Mouse (Mus musculus) heart, embryonic 11.5 days (tissue): ENCODE data around the gene Col27a1. TPM values are rescaled to one million over a fixed set of nuclear protein-coding genes. Genes with fewer than 3 reads are reported as not detected.
A peak's percentile ranks its signal among the peaks of the same experiment; 100 is the strongest.

Experiments
- ATAC-seq: fragments of 200-750 bp; cut with Nextera tagmentation; replicated peaks from 2 replicates; pipeline ENCODE4 v1.8.0; 2017; ENCODE audit warnings: moderate library complexity; ENCODE audit not compliant: insufficient number of reproducible peaks, low FRiP score, low TSS enrichment
- H3K27ac ChIP-seq: fragments of 300-500 bp; sonication (generic); 2 replicates; pipeline ENCODE4 v1.5.1; 2014; ENCODE audit warnings: mild to moderate bottlenecking, low read depth, low read length
- H3K27me3 ChIP-seq: fragments of 300-500 bp; sonication (generic); 2 replicates; pipeline ENCODE4 v1.6.1; 2014; ENCODE audit warnings: mild to moderate bottlenecking, low read length, mixed read lengths; ENCODE audit not compliant: control insufficient read depth, insufficient read depth
- H3K36me3 ChIP-seq: fragments of 300-500 bp; sonication (generic); 2 replicates; pipeline ENCODE4 v1.6.1; 2014; ENCODE audit warnings: mild to moderate bottlenecking, low read length, moderate library complexity, mixed read lengths; ENCODE audit not compliant: control insufficient read depth, insufficient read depth
- H3K4me1 ChIP-seq: fragments of 300-500 bp; sonication (generic); 2 replicates; pipeline ENCODE4 v1.6.1; 2014; ENCODE audit warnings: low read length; ENCODE audit not compliant: control insufficient read depth, insufficient read depth
- H3K4me2 ChIP-seq: fragments of 300-500 bp; sonication (generic); 2 replicates; pipeline ENCODE4 v1.6.1; 2014; ENCODE audit warnings: mild to moderate bottlenecking, moderate library complexity
- H3K4me3 ChIP-seq: fragments of 300-500 bp; sonication (generic); 2 replicates; pipeline ENCODE4 v1.5.1; 2014; ENCODE audit warnings: low read depth, low read length
- H3K9ac ChIP-seq: fragments of 300-500 bp; sonication (generic); 2 replicates; pipeline ENCODE4 v1.6.1; 2014; ENCODE audit warnings: mild to moderate bottlenecking, low read depth, low read length, moderate library complexity
- H3K9me3 ChIP-seq: fragments of 300-500 bp; sonication (generic); replicated peaks from 2 replicates; pipeline ENCODE4 v1.6.1; 2016; ENCODE audit warnings: low read length; ENCODE audit not compliant: control insufficient read depth
- WGBS: fragments of 180-500 bp; shearing (Covaris S2); extraction: QIAGEN DNeasy Blood & Tissue Kit; methylation state at CpG from one replicate; pipeline ENCODE4 v1.1.7; 2014; ENCODE audit not compliant: insufficient replicate concordance; 5-methylcytosine and 5-hydroxymethylcytosine counted together
- polyA plus RNA-seq: library from polyadenylated mRNA; unstranded; fragments of >200 nt; fragmentation: Nextera tagmentation; extraction: Ambion mirVana; gene quantifications from 2 replicates; pipeline ENCODE4 v1.2.1, GENCODE M21; 2014

The Col27a1 gene
- polyA plus RNA-seq, 1 experiment from 2014 or later, result 3.4 TPM

- Histone ChIP-seq H3K9ac (no peak overlapping the region), H3K4me3 (no peak overlapping the region), H3K27me3 (no peaks in the 10 kb centered on the region), H3K9me3 (no peaks in the 10 kb centered on the region), H3K4me2 (no peak overlapping the region), H3K4me1 (peaks cover 11% of the 10 kb centered on the region), H3K36me3 (no peaks in the 10 kb centered on the region), H3K27ac (no peak overlapping the region)
- ATAC-seq, result no peak
- 82% methylated on average over 7 of the region's 7 CpGs for WGBS
These were observed 43.5 kb downstream of the Col27a1 start for GRCm38 (mm10) chr4:63257346-63257745.

GRCm38 (mm10) chr4:63258096-63258495 is 44.3 kb downstream of the Col27a1 start:
- no peak for ATAC-seq
- no peaks in the 10 kb centered on the region for H3K36me3 ChIP-seq
- no peak overlapping the region for H3K4me3 ChIP-seq
- 88% methylated on average over 14 of the region's 14 CpGs for WGBS
- no peaks in the 10 kb centered on the region for H3K9me3 ChIP-seq
- H3K4me1 ChIP-seq, result peaks cover 15% of the 10 kb centered on the region
- H3K4me2 ChIP-seq, result no peak overlapping the region
- H3K27ac ChIP-seq, result no peak overlapping the region
- H3K9ac ChIP-seq, result no peak overlapping the region
- H3K27me3 ChIP-seq, result no peaks in the 10 kb centered on the region

GRCm38 (mm10) chr4:63259066-63259465 is 45.3 kb downstream of the Col27a1 start:
- Histone ChIP-seq H3K36me3 (no peaks in the 10 kb centered on the region), H3K4me3 (no peak overlapping the region), H3K4me2 (no peak overlapping the region), H3K4me1 (peaks cover 18% of the 10 kb centered on the region), H3K9ac (no peak overlapping the region), H3K27ac (no peak overlapping the region), H3K27me3 (no peaks in the 10 kb centered on the region), H3K9me3 (no peaks in the 10 kb centered on the region)
- ATAC-seq, result no peak
- 85% methylated on average over 6 of the region's 6 CpGs for WGBS

- Histone ChIP-seq H3K36me3 (no peaks in the 10 kb centered on the region), H3K27me3 (no peaks in the 10 kb centered on the region), H3K9ac (no peak overlapping the region), H3K4me1 (peaks cover 18% of the 10 kb centered on the region), H3K4me3 (no peak overlapping the region), H3K9me3 (no peaks in the 10 kb centered on the region), H3K4me2 (no peak overlapping the region), H3K27ac (peak overlapping the region; percentile 41; the same call in 1 of the 2 replicates)
- WGBS, result 49% methylated on average over 10 of the region's 10 CpGs
- peak; percentile 64 for ATAC-seq
These were observed 46.7 kb downstream of the Col27a1 start for GRCm38 (mm10) chr4:63260506-63260905.

GRCm38 (mm10) chr4:63262941-63263340 is 49.1 kb downstream of the Col27a1 start:
- Histone ChIP-seq H3K4me2 (no peak overlapping the region), H3K9ac (no peak overlapping the region), H3K36me3 (no peaks in the 10 kb centered on the region), H3K4me1 (peaks cover 18% of the 10 kb centered on the region), H3K27ac (no peak overlapping the region), H3K9me3 (no peaks in the 10 kb centered on the region), H3K27me3 (no peaks in the 10 kb centered on the region), H3K4me3 (no peak overlapping the region)
- WGBS, result 54% methylated on average over 1 of the region's 1 CpGs
- ATAC-seq, result no peak

GRCm38 (mm10) chr4:63266276-63266675 is 52.5 kb downstream of the Col27a1 start:
- H3K4me1 ChIP-seq, result peaks cover 6% of the 10 kb centered on the region; the same call in 1 of the 2 replicates
- H3K9me3 ChIP-seq, result no peaks in the 10 kb centered on the region
- WGBS, result 85% methylated on average over 6 of the region's 6 CpGs
- H3K27me3 ChIP-seq, result no peaks in the 10 kb centered on the region; the same call in 1 of the 2 replicates
- no peak overlapping the region for H3K4me3 ChIP-seq
- no peak for ATAC-seq
- no peaks in the 10 kb centered on the region for H3K36me3 ChIP-seq
- no peak overlapping the region for H3K4me2 ChIP-seq
- no peak overlapping the region for H3K27ac ChIP-seq
- H3K9ac ChIP-seq, result no peak overlapping the region

GRCm38 (mm10) chr4:63267121-63267520 is 53.3 kb downstream of the Col27a1 start:
- H3K9ac ChIP-seq, result no peak overlapping the region
- ATAC-seq, result no peak
- no peaks in the 10 kb centered on the region; the same call in 1 of the 2 replicates for H3K27me3 ChIP-seq
- H3K9me3 ChIP-seq, result no peaks in the 10 kb centered on the region
- H3K36me3 ChIP-seq, result no peaks in the 10 kb centered on the region
- no peak overlapping the region for H3K4me2 ChIP-seq
- 91% methylated on average over 4 of the region's 4 CpGs for WGBS
- H3K27ac ChIP-seq, result no peak overlapping the region
- H3K4me1 ChIP-seq, result peaks cover 6% of the 10 kb centered on the region; the same call in 1 of the 2 replicates
- H3K4me3 ChIP-seq, result no peak overlapping the region

GRCm38 (mm10) chr4:63267586-63267985 is 53.8 kb downstream of the Col27a1 start:
- ATAC-seq, result no peak
- 57% methylated on average over 1 of the region's 1 CpGs for WGBS
- no peak overlapping the region for H3K9ac ChIP-seq
- H3K9me3 ChIP-seq, result no peaks in the 10 kb centered on the region
- H3K27me3 ChIP-seq, result no peaks in the 10 kb centered on the region; the same call in 1 of the 2 replicates
- no peak overlapping the region for H3K4me2 ChIP-seq
- no peak overlapping the region for H3K27ac ChIP-seq
- H3K36me3 ChIP-seq, result no peaks in the 10 kb centered on the region
- H3K4me1 ChIP-seq, result peaks cover 6% of the 10 kb centered on the region; the same call in 1 of the 2 replicates
- no peak overlapping the region for H3K4me3 ChIP-seq

GRCm38 (mm10) chr4:63268777-63269176 is 55.0 kb downstream of the Col27a1 start:
- H3K27ac ChIP-seq, result no peak overlapping the region
- 71% methylated on average over 4 of the region's 4 CpGs for WGBS
- H3K9me3 ChIP-seq, result no peaks in the 10 kb centered on the region
- no peak for ATAC-seq
- H3K9ac ChIP-seq, result no peak overlapping the region
- no peaks in the 10 kb centered on the region; the same call in 1 of the 2 replicates for H3K27me3 ChIP-seq
- no peaks in the 10 kb centered on the region for H3K4me1 ChIP-seq
- H3K4me2 ChIP-seq, result no peak overlapping the region
- no peak overlapping the region for H3K4me3 ChIP-seq
- H3K36me3 ChIP-seq, result no peaks in the 10 kb centered on the region
